In the genomic region with DNA sequence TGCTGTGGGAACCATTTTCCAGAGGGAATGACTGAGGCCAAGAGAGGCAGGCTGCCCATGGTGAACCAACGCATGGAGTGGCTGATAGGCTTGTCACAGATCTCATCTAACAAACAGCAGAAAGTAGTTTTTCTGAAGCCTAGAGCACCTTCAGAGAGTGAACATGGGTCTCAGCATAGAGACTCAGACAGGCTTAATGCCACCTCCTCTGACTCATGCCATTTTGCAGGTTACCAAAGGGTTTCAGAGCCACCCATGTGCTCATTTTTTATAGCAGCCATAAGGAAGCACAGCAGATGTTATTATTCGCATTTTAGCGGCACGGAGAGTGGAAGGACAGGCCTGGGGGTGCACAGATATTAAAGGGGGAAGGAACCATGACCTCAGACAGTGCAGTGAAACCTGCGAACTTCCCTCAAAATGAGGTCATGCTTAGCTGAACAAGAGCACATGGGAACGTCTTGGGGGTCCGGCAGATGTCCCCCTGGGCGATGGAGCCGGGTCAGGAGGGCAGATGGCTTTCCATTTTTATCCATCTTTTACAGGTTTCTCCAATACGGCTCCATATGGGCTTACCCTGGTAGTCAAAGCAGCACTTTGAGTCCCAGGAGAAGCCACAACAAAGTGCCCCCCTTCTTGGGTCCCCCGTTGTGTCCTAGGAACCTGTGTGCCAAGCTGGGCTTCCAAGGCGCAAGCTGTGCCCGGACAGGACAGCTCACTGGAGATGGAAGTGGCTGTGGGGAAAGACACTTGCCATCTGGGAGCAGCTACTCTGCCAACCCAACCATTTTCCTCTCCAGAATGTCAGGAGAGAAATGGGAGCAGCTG, we compare ENCODE assay signal across 13 mouse cellular contexts.
A peak's percentile ranks its signal among the peaks of the same experiment; 100 is the strongest.
DNase-seq lines count a peak whose midpoint lies in the region; ATAC-seq and TF ChIP-seq lines count a peak whose summit lies in the region.
"Had no signal": no experiment of that assay in that cellular context is flagged by ENCODE, and none has a peak within 500 bp of the region (broad histone marks: within the 10 kb centered on the region; RNA-seq: fewer than 3 reads in every experiment).

No protein-coding gene starts in this region.

- H3K27ac ChIP-seq in heart, embryonic 13.5 days (replicated peaks) = peak overlapping the region; percentile 53; the same call in 1 of the 2 replicates
- H3K27ac ChIP-seq in stomach, embryonic 16.5 days (ENCODE audit: low read length) = no peak overlapping the region
- H3K27ac ChIP-seq in stomach, postnatal 0 days (replicated peaks) = no peak overlapping the region
- H3K27ac ChIP-seq in embryonic facial prominence, embryonic 14.5 days (replicated peaks; ENCODE audit: low read depth, low read length) = peak overlapping the region; percentile 63; the same call in 1 of the 2 replicates

- TF ChIP-seq CTCF in stomach, postnatal 0 days (IDR thresholded peaks at IDR 0.05; ENCODE audit: low read depth) = no peak

- H3K9me3 ChIP-seq in heart, embryonic 13.5 days = no peaks in the 10 kb centered on the region
- H3K9me3 ChIP-seq in stomach, embryonic 16.5 days (replicated peaks; ENCODE audit: control insufficient read depth, low read length) = 0 out of 2 replicates have a peak, but pooled peaks cover under 1% of the 10 kb centered on the region
- H3K9me3 ChIP-seq in stomach, postnatal 0 days (ENCODE audit: control insufficient read depth, low read length) = no peaks in the 10 kb centered on the region
- H3K9me3 ChIP-seq in embryonic facial prominence, embryonic 14.5 days (ENCODE audit: control insufficient read depth, low read length) = no peaks in the 10 kb centered on the region
- H3K9me3 ChIP-seq: embryonic facial prominence, embryonic 15.5 days had no signal

- H3K4me1 ChIP-seq in heart, embryonic 13.5 days = peaks cover 37% of the 10 kb centered on the region
- H3K4me1 ChIP-seq in stomach, embryonic 16.5 days (ENCODE audit: control insufficient read depth, insufficient read depth, low read length) = no peaks in the 10 kb centered on the region; the same call in 1 of the 2 replicates
- no peaks in the 10 kb centered on the region for H3K4me1 ChIP-seq in stomach, postnatal 0 days (replicated peaks; ENCODE audit: control insufficient read depth, insufficient read depth)
- H3K4me1 ChIP-seq in embryonic facial prominence, embryonic 14.5 days (ENCODE audit: control insufficient read depth, insufficient read depth, low read length) = peaks cover 20% of the 10 kb centered on the region

- no peak overlapping the region for H3K4me2 ChIP-seq in heart, embryonic 13.5 days
- H3K4me2 ChIP-seq in stomach, embryonic 16.5 days (ENCODE audit: low read depth, low read length) = no peak overlapping the region
- no peak overlapping the region for H3K4me2 ChIP-seq in stomach, postnatal 0 days (replicated peaks; ENCODE audit: low read depth)
- H3K4me2 ChIP-seq in embryonic facial prominence, embryonic 14.5 days (ENCODE audit: low read depth, low read length) = no peak overlapping the region
- H3K4me2 ChIP-seq: embryonic facial prominence, embryonic 15.5 days; liver, embryonic 11.5 days had no signal

- no peak overlapping the region for H3K9ac ChIP-seq in heart, embryonic 13.5 days
- no peak overlapping the region for H3K9ac ChIP-seq in stomach, embryonic 16.5 days (ENCODE audit: low read length)
- H3K9ac ChIP-seq in stomach, postnatal 0 days (ENCODE audit: low read length) = no peak overlapping the region
- no peak overlapping the region for H3K9ac ChIP-seq in embryonic facial prominence, embryonic 14.5 days (ENCODE audit: low read depth, low read length)
- H3K9ac ChIP-seq: embryonic facial prominence, embryonic 15.5 days had no signal

- H3K27me3 ChIP-seq in heart, embryonic 13.5 days (replicated peaks) = no peaks in the 10 kb centered on the region
- H3K27me3 ChIP-seq in stomach, embryonic 16.5 days (ENCODE audit: control insufficient read depth, insufficient read depth, low read length) = no peaks in the 10 kb centered on the region
- H3K27me3 ChIP-seq in stomach, postnatal 0 days (ENCODE audit: control insufficient read depth, insufficient read depth, low read length) = no peaks in the 10 kb centered on the region
- no peaks in the 10 kb centered on the region for H3K27me3 ChIP-seq in embryonic facial prominence, embryonic 14.5 days (replicated peaks; ENCODE audit: control insufficient read depth, insufficient read depth, low read length)
- H3K27me3 ChIP-seq: embryonic facial prominence, embryonic 15.5 days had no signal

- no peak for ATAC-seq in heart, embryonic 13.5 days (ENCODE audit: extremely low read depth, insufficient number of reproducible peaks, low FRiP score, low TSS enrichment)
- ATAC-seq in stomach, embryonic 16.5 days (ENCODE audit: insufficient read depth, low FRiP score) = 0 out of 2 replicates have a peak, but pooled peaks have one; percentile 26
- ATAC-seq in stomach, postnatal 0 days (ENCODE audit: low FRiP score, low TSS enrichment) = no peak
- ATAC-seq in embryonic facial prominence, embryonic 14.5 days (ENCODE audit: low read depth) = no peak

- TF ChIP-seq EP300 in stomach, postnatal 0 days (optimal IDR thresholded peaks at IDR 0.05) = no peak

- no peak for DNase-seq in heart, adult 8-10 months (ENCODE audit: low spot score)
- no peak for DNase-seq in stomach, postnatal 0 days (ENCODE audit: low spot score)
- DNase-seq in embryonic facial prominence, embryonic 14.5 days (ENCODE audit: low spot score) = no peak
- DNase-seq in liver = no peak
- no peak for DNase-seq in kidney, adult 8-10 months
- DNase-seq in left cerebral cortex, adult 11 months (ENCODE audit: low spot score) = no peak
- DNase-seq: heart, postnatal 10 days; lung, postnatal 36 days; right cerebral cortex, adult 18-20 months had no signal

- WGBS in heart, embryonic 13.5 days = 82% methylated on average over 13 of the region's 13 CpGs
- WGBS in stomach, embryonic 16.5 days = 76% methylated on average over 13 of the region's 13 CpGs
- WGBS in stomach, postnatal 0 days = 84% methylated on average over 13 of the region's 13 CpGs
- WGBS in embryonic facial prominence, embryonic 14.5 days = 64% methylated on average over 13 of the region's 13 CpGs

- H3K4me3 ChIP-seq in heart, embryonic 13.5 days = no peak overlapping the region
- no peak overlapping the region for H3K4me3 ChIP-seq in stomach, embryonic 16.5 days (replicated peaks; ENCODE audit: low read length)
- no peak overlapping the region for H3K4me3 ChIP-seq in stomach, postnatal 0 days (ENCODE audit: low read depth, low read length)
- H3K4me3 ChIP-seq in embryonic facial prominence, embryonic 14.5 days (ENCODE audit: low read depth, low read length) = no peak overlapping the region
- H3K4me3 ChIP-seq: embryonic facial prominence, embryonic 15.5 days had no signal

- H3K36me3 ChIP-seq in heart, embryonic 13.5 days = no peaks in the 10 kb centered on the region
- no peaks in the 10 kb centered on the region for H3K36me3 ChIP-seq in stomach, embryonic 16.5 days (ENCODE audit: control insufficient read depth, insufficient read depth, low read length)
- no peaks in the 10 kb centered on the region for H3K36me3 ChIP-seq in stomach, postnatal 0 days (ENCODE audit: control insufficient read depth, insufficient read depth, low read length)
- no peaks in the 10 kb centered on the region for H3K36me3 ChIP-seq in embryonic facial prominence, embryonic 14.5 days (ENCODE audit: control insufficient read depth, insufficient read depth, low read length)
- H3K36me3 ChIP-seq: embryonic facial prominence, embryonic 15.5 days had no signal

Comparison
In these comparisons a context has a peak if more than half of its experiments do, and no peak if none do; other contexts are left out.
1. H3K27ac ChIP-seq: peak in heart, embryonic 13.5 days (single experiment) and embryonic facial prominence, embryonic 14.5 days (single experiment); none in stomach, embryonic 16.5 days (single experiment) and stomach, postnatal 0 days (single experiment).